Comparison of ENCODE assay signal across 8 mouse cellular contexts in genomic region chr8:71340625-71341024, GRCm38 (mm10). TPM values are rescaled to one million over a fixed set of nuclear protein-coding genes. Genes with fewer than 3 reads are reported as not detected.
DNase-seq lines count a peak whose midpoint lies in the region; ATAC-seq and TF ChIP-seq lines count a peak whose summit lies in the region.

No protein-coding gene starts in this region.

- no peaks in the 10 kb centered on the region for H3K9me3 ChIP-seq in heart, postnatal 0 days (replicated peaks; ENCODE audit: control insufficient read depth, low read length)
- no peaks in the 10 kb centered on the region for H3K9me3 ChIP-seq in embryonic facial prominence, embryonic 11.5 days (replicated peaks; ENCODE audit: control insufficient read depth, low read length)

- no peaks in the 10 kb centered on the region for H3K27me3 ChIP-seq in heart, postnatal 0 days (ENCODE audit: control insufficient read depth, insufficient read depth, low read length)
- no peaks in the 10 kb centered on the region for H3K27me3 ChIP-seq in embryonic facial prominence, embryonic 11.5 days (ENCODE audit: control insufficient read depth, insufficient read depth, low read length)

- no peak for TF ChIP-seq EP300 in heart, postnatal 0 days (IDR thresholded peaks at IDR 0.05; ENCODE audit: low read depth)

- H3K9ac ChIP-seq in heart, postnatal 0 days (replicated peaks; ENCODE audit: low read depth, low read length) = no peak overlapping the region
- no peak overlapping the region for H3K9ac ChIP-seq in embryonic facial prominence, embryonic 11.5 days (replicated peaks; ENCODE audit: low read length)

- WGBS in heart, postnatal 0 days = 84% methylated on average over 5 of the region's 5 CpGs
- WGBS in embryonic facial prominence, embryonic 11.5 days = 78% methylated on average over 5 of the region's 5 CpGs

- no peaks in the 10 kb centered on the region for H3K4me1 ChIP-seq in heart, postnatal 0 days (ENCODE audit: control insufficient read depth, insufficient read depth)
- H3K4me1 ChIP-seq in embryonic facial prominence, embryonic 11.5 days (ENCODE audit: control insufficient read depth, insufficient read depth, low read length) = no peaks in the 10 kb centered on the region

- H3K4me3 ChIP-seq in heart, postnatal 0 days (ENCODE audit: low read depth, low read length) = no peak overlapping the region
- H3K4me3 ChIP-seq in embryonic facial prominence, embryonic 11.5 days (ENCODE audit: low read depth, low read length) = no peak overlapping the region

- peak; percentile 60 for TF ChIP-seq CTCF in heart, postnatal 0 days (IDR thresholded peaks at IDR 0.05; ENCODE audit: low read depth)

- DNase-seq in heart, postnatal 0 days (ENCODE audit: low spot score) = no peak
- DNase-seq in heart, adult 11 months = no peak
- DNase-seq in 3T3-L1 (ENCODE audit: low read depth, low spot score) (peak; percentile 73), NIH3T3 (ENCODE audit: low read depth) (peak; percentile 75)
- peak; percentile 55 for DNase-seq in embryonic facial prominence, embryonic 11.5 days (ENCODE audit: low spot score)
- DNase-seq in frontal cortex, postnatal 25 days (ENCODE audit: low spot score in 2 of 2) = no peak
- DNase-seq in layer of hippocampus, postnatal 36 days = no peak

- no peak for ATAC-seq in heart, postnatal 0 days (ENCODE audit: insufficient read depth, low read depth)
- ATAC-seq in embryonic facial prominence, embryonic 11.5 days (replicated peaks; ENCODE audit: insufficient number of reproducible peaks, low FRiP score, low TSS enrichment, low read depth) = no peak
- ATAC-seq in megakaryocyte-erythroid progenitor cell, adult 5-6 weeks (replicated peaks; ENCODE audit: low FRiP score, low TSS enrichment, poor library complexity, severe bottlenecking) = 0 out of 2 replicates have a peak, but pooled peaks have one; percentile 42

- peaks cover 82% of the 10 kb centered on the region for H3K36me3 ChIP-seq in heart, postnatal 0 days (replicated peaks; ENCODE audit: control insufficient read depth, insufficient read depth, low read length)
- peaks cover 3% of the 10 kb centered on the region for H3K36me3 ChIP-seq in embryonic facial prominence, embryonic 11.5 days (replicated peaks; ENCODE audit: control insufficient read depth, insufficient read depth, low read depth, low read length)

- no peak overlapping the region for H3K27ac ChIP-seq in heart, postnatal 0 days (ENCODE audit: low read depth)
- no peak overlapping the region for H3K27ac ChIP-seq in embryonic facial prominence, embryonic 11.5 days (replicated peaks; ENCODE audit: low read depth, low read length)

- H3K4me2 ChIP-seq in heart, postnatal 0 days (ENCODE audit: low read depth, low read length) = no peak overlapping the region
- H3K4me2 ChIP-seq in embryonic facial prominence, embryonic 11.5 days (ENCODE audit: low read depth, low read length) = no peak overlapping the region

RNA-seq across cellular contexts. Expression of gene Use1, which starts 26.0 kb away (rescaled TPM):
- 91.3 and 127 TPM in 2 replicates for total RNA-seq in heart, postnatal 0 days (2014; rRNA removed; ENCODE audit: low replicate concordance)
- 94.8 and 107 TPM in 2 replicates for polyA plus RNA-seq in heart, postnatal 0 days (2015; fragmentation: Nextera tagmentation; extraction: Ambion mirVana)
- polyA plus RNA-seq in embryonic facial prominence, embryonic 11.5 days (2014; fragmentation: Nextera tagmentation; extraction: Ambion mirVana) = 78.0 and 81.0 TPM in 2 replicates
- total RNA-seq in megakaryocyte-erythroid progenitor cell, adult 5-6 weeks (2014; fragmentation: Nextera tagmentation) = 147 and 161 TPM in 2 replicates
- 129 and 139 TPM in 2 replicates for total RNA-seq in megakaryocyte-erythroid progenitor cell, adult 5-6 weeks (2017)
- total RNA-seq in layer of hippocampus, postnatal 36 days (2021) = 100 to 1,000 TPM; 105 to 108 TPM

RNA-seq across cellular contexts. Expression of gene Ocel1, which starts 30.5 kb away (rescaled TPM):
- total RNA-seq in heart, postnatal 0 days (2014; rRNA removed; ENCODE audit: low replicate concordance) = 10.2 and 10.6 TPM in 2 replicates
- polyA plus RNA-seq in heart, postnatal 0 days (2015; fragmentation: Nextera tagmentation; extraction: Ambion mirVana) = 5.7 and 5.9 TPM in 2 replicates
- 2.1 and 2.2 TPM in 2 replicates for polyA plus RNA-seq in embryonic facial prominence, embryonic 11.5 days (2014; fragmentation: Nextera tagmentation; extraction: Ambion mirVana)
- 6.4 and 7.4 TPM in 2 replicates for total RNA-seq in megakaryocyte-erythroid progenitor cell, adult 5-6 weeks (2014; fragmentation: Nextera tagmentation)
- total RNA-seq in megakaryocyte-erythroid progenitor cell, adult 5-6 weeks (2017) = 8.1 and 13.8 TPM in 2 replicates
- 10 to 100 TPM; 12.1 to 14.1 TPM for total RNA-seq in layer of hippocampus, postnatal 36 days (2021)

RNA-seq across cellular contexts. Expression of gene Nr2f6, which starts 41.1 kb away (rescaled TPM):
- total RNA-seq in heart, postnatal 0 days (2014; rRNA removed; ENCODE audit: low replicate concordance) = 162 and 174 TPM in 2 replicates
- polyA plus RNA-seq in heart, postnatal 0 days (2015; fragmentation: Nextera tagmentation; extraction: Ambion mirVana) = 38.3 and 40.5 TPM in 2 replicates
- polyA plus RNA-seq in embryonic facial prominence, embryonic 11.5 days (2014; fragmentation: Nextera tagmentation; extraction: Ambion mirVana) = 53.7 and 62.5 TPM in 2 replicates
- total RNA-seq in megakaryocyte-erythroid progenitor cell, adult 5-6 weeks (2014; fragmentation: Nextera tagmentation) = 1.4 and 3.2 TPM in 2 replicates
- total RNA-seq in megakaryocyte-erythroid progenitor cell, adult 5-6 weeks (2017) = 1.7 TPM in 1 of 2 replicates, not detected in the other
- 10 to 100 TPM; 42.6 to 47.1 TPM for total RNA-seq in layer of hippocampus, postnatal 36 days (2021)

RNA-seq across cellular contexts. Expression of gene Ushbp1, which starts 55.0 kb away (rescaled TPM):
- 23.9 and 47.3 TPM in 2 replicates for total RNA-seq in heart, postnatal 0 days (2014; rRNA removed; ENCODE audit: low replicate concordance)
- 21.6 and 22.1 TPM in 2 replicates for polyA plus RNA-seq in heart, postnatal 0 days (2015; fragmentation: Nextera tagmentation; extraction: Ambion mirVana)
- 2.9 and 4.3 TPM in 2 replicates for polyA plus RNA-seq in embryonic facial prominence, embryonic 11.5 days (2014; fragmentation: Nextera tagmentation; extraction: Ambion mirVana)
- not detected in 2 replicates for total RNA-seq in megakaryocyte-erythroid progenitor cell, adult 5-6 weeks (2014; fragmentation: Nextera tagmentation)
- not detected in 2 replicates for total RNA-seq in megakaryocyte-erythroid progenitor cell, adult 5-6 weeks (2017)
- 1 to 10 TPM; 3.6 to 5.1 TPM for total RNA-seq in layer of hippocampus, postnatal 36 days (2021)

RNA-seq across cellular contexts. Expression of gene Babam1, which starts 56.0 kb away (rescaled TPM):
- 99.2 and 155 TPM in 2 replicates for total RNA-seq in heart, postnatal 0 days (2014; rRNA removed; ENCODE audit: low replicate concordance)
- 60.2 and 62.5 TPM in 2 replicates for polyA plus RNA-seq in heart, postnatal 0 days (2015; fragmentation: Nextera tagmentation; extraction: Ambion mirVana)
- polyA plus RNA-seq in embryonic facial prominence, embryonic 11.5 days (2014; fragmentation: Nextera tagmentation; extraction: Ambion mirVana) = 93.6 and 111 TPM in 2 replicates
- total RNA-seq in megakaryocyte-erythroid progenitor cell, adult 5-6 weeks (2014; fragmentation: Nextera tagmentation) = 107 and 130 TPM in 2 replicates
- 73.7 and 90.2 TPM in 2 replicates for total RNA-seq in megakaryocyte-erythroid progenitor cell, adult 5-6 weeks (2017)
- total RNA-seq in layer of hippocampus, postnatal 36 days (2021) = 10 to 100 TPM; 92.1 to 93.4 TPM

Comparison
In these comparisons a context has a peak if more than half of its experiments do, and no peak if none do; other contexts are left out.
1. DNase-seq: peak in 3T3-L1 (single experiment), NIH3T3 (single experiment) and embryonic facial prominence, embryonic 11.5 days (single experiment); none in heart, postnatal 0 days (single experiment), heart, adult 11 months (single experiment), frontal cortex, postnatal 25 days (0 of 2) and layer of hippocampus, postnatal 36 days (0 of 2).
2. RNA of gene Nr2f6, which starts 41.1 kb away (total RNA-seq): 162 to 174 TPM in heart, postnatal 0 days and 42.6 to 47.1 TPM in layer of hippocampus, postnatal 36 days; 1.4 to 3.2 TPM in megakaryocyte-erythroid progenitor cell, adult 5-6 weeks; every median in the first group is over 10 times any median in the second.